Mouse (Mus musculus) ES-E14 (cell line): ENCODE results near the gene Spsb3. TPM values are rescaled to one million over a fixed set of nuclear protein-coding genes. Genes with fewer than 3 reads are reported as not detected.

Source experiments
- DNase-seq: peaks from one replicate; pipeline ENCODE4 v3.0.0-alpha.2; 2013; ENCODE audit warnings: low read depth, low spot score
- H3K27ac ChIP-seq: 2 replicates; pipeline ENCODE4 v1.5.1; 2012; ENCODE audit warnings: low read depth, mild to moderate bottlenecking, low read length, moderate library complexity, mixed read lengths; ENCODE audit not compliant: poor library complexity, insufficient read depth, severe bottlenecking
- H3K36me3 ChIP-seq: 2 replicates; pipeline ENCODE4 v1.6.1; 2012; ENCODE audit warnings: mild to moderate bottlenecking, low read length, moderate library complexity, mixed read lengths; ENCODE audit not compliant: control insufficient read depth, poor library complexity, insufficient read depth, severe bottlenecking
- H3K4me1 ChIP-seq, 2 experiments: fragments of 150-350 bp in 1 of 2; sonication (generic) in 1 of 2; 2 replicates each; pipeline ENCODE4 v1.6.1; 2012; ENCODE audit warnings: low read length in 2 of 2, mild to moderate bottlenecking in 1 of 2, mixed read lengths in 1 of 2; ENCODE audit not compliant: control insufficient read depth in 2 of 2, insufficient read depth in 2 of 2, poor library complexity in 1 of 2
- H3K4me3 ChIP-seq, 2 experiments: fragments of 150-350 bp in 1 of 2; sonication (generic) in 1 of 2; 2 replicates each; pipeline ENCODE4 v1.5.1; 2012; ENCODE audit warnings: low read length in 2 of 2, low read depth in 1 of 2, mild to moderate bottlenecking in 1 of 2, mixed read lengths in 1 of 2; ENCODE audit not compliant: insufficient read depth in 1 of 2, poor library complexity in 1 of 2, severe bottlenecking in 1 of 2
- H3K9ac ChIP-seq: 2 replicates; pipeline ENCODE4 v1.6.1; 2012; ENCODE audit warnings: low read depth, mild to moderate bottlenecking, low read length, mixed read lengths; ENCODE audit not compliant: poor library complexity, insufficient read depth, severe bottlenecking
- H3K9me3 ChIP-seq: fragments of 150-350 bp; sonication (generic); 2 replicates; pipeline ENCODE4 v1.6.1; 2012; ENCODE audit warnings: low read depth, mild to moderate bottlenecking, low read length; ENCODE audit not compliant: control insufficient read depth, insufficient read depth
- CHD2 ChIP-seq: IDR thresholded peaks from 2 replicates; pipeline ENCODE4 v1.6.1; 2014; ENCODE audit warnings: mild to moderate bottlenecking, low read depth, low read length, inconsistent platforms
- HCFC1 ChIP-seq: IDR thresholded peaks from 2 replicates; pipeline ENCODE4 v1.6.1; 2012; ENCODE audit warnings: low read length, inconsistent platforms, borderline replicate concordance; ENCODE audit not compliant: insufficient read depth
- MAFK ChIP-seq: IDR thresholded peaks from 2 replicates; pipeline ENCODE4 v1.6.1; 2014; ENCODE audit warnings: mild to moderate bottlenecking, low read depth, low read length, inconsistent platforms; ENCODE audit not compliant: insufficient read depth
- ZC3H11A ChIP-seq: IDR thresholded peaks from 2 replicates; pipeline ENCODE4 v1.6.1; 2012; ENCODE audit warnings: low read depth, mild to moderate bottlenecking, inconsistent platforms, low read length, borderline replicate concordance
- ZNF384 ChIP-seq: IDR thresholded peaks from 2 replicates; pipeline ENCODE4 v1.6.1; 2012; ENCODE audit warnings: low read depth, low read length, inconsistent platforms
- in situ Hi-C, 2 experiments: fragments of 600-800 bp; cut with MboI; formaldehyde crosslinking; loops; one replicate each; pipeline ENCODE4 v1.15.1; 2025; ENCODE audit warnings: low sequenced_read_pairs in 2 of 2, inconsistent platforms in 1 of 2; ENCODE audit not compliant: unreplicated experiment in 2 of 2
- total RNA-seq: library from RNA; depleted of rRNA; stranded (reverse); fragments of 300-350 nt; gene quantifications from 2 replicates; pipeline ENCODE4 v1.2.3, GENCODE M21; 2012

Spsb3 gene
- total RNA-seq, 1 experiment = 34.2 TPM

DNA sequence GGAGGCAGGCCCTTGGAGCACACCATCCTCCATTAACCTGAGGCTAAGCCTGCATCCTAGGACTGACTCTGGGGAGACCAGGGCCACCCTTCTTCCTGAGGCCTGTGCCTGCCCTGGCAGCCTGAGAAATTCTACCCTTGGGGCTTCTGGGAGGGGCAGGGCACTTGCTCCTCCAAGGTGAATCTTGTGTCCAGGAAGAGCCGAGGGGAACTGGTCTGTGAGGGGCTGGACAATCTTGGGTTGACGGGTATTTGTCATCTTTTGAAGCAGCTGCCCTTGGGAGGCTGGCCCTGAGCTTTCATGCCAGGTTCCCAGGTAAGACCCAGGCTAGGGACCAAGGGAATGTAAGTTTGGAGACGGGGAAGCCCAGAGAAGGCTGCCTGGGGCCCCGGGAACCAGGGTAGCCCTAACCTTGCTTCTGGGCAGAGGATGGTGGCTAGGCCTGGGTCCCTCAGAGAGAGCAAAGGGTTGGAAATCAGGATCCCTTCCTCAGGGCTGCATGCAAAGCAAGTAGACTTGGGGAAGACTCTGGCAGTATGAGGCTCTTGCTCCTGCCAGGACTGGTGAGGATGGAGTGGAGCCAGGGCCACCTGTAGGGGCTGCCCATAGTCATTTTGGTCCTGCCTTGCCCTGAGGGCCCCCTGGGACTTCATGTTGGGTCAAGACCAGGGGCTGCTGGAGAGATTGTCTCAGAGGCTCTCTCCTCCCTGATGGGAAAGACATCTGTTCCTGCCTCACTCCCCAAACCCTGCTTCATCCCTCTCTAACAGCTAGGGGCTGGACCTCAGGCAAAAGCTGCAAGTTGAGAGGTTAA is 11.8 kb downstream of the Spsb3 start:
- Histone ChIP-seq H3K4me3 (no peak overlapping the region), H3K4me1 (peaks cover 0 to 14% of the 10 kb centered on the region in 2 experiments; a peak in 2 of 4 replicates), H3K9ac (no peak overlapping the region), H3K9me3 (no peaks in the 10 kb centered on the region), H3K36me3 (peaks cover 45% of the 10 kb centered on the region), H3K27ac (no peak overlapping the region)
- no peak for DNase-seq
- no peak for TF ChIP-seq ZNF384
- TF ChIP-seq CHD2 = no peak
- TF ChIP-seq ZC3H11A = no peak
- TF ChIP-seq MAFK = no peak
- no peak for TF ChIP-seq HCFC1
- in situ Hi-C loops = no loop called here

- DNase-seq = no peak
- TF ChIP-seq CHD2 = no peak
- TF ChIP-seq MAFK = no peak
- no peak for TF ChIP-seq HCFC1
- TF ChIP-seq ZC3H11A = no peak
- TF ChIP-seq ZNF384 = no peak
These were observed 12.7 kb downstream of the Spsb3 start for GRCm38 (mm10) chr17:24899153-24899552.

DNA sequence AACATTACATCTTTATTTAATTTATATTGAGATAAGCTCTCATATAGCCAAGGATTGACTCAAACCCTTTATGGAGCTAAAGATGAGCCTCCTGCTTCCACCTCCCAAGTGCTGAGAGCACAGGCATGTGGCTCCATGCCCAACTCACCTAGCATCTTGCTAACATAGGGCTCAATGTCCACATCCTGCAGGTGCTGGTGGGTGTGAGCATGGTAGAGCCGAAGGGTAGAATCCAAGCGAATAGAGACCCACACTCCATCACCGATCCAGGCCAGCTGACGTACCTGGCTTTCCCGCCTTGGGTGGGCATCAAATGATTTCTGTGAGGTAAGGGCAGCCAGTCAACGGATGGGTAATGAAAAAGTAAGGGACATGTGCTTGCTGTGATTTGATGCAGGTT is 13.6 kb downstream of the Spsb3 start:
- H3K36me3 ChIP-seq = peaks cover 48% of the 10 kb centered on the region
- H3K9me3 ChIP-seq = no peaks in the 10 kb centered on the region
- TF ChIP-seq HCFC1 (no peak), ZC3H11A (no peak), CHD2 (no peak), MAFK (no peak), ZNF384 (no peak)
- no peak overlapping the region for H3K4me3 ChIP-seq
- no peak for DNase-seq
- H3K4me1 ChIP-seq = peaks cover 0 to 13% of the 10 kb centered on the region in 2 experiments; a peak in 2 of 4 replicates
- in situ Hi-C loops = no loop called here
- H3K9ac ChIP-seq = no peak overlapping the region
- H3K27ac ChIP-seq = no peak overlapping the region

More at GRCm38 (mm10) chr17:24899153-24899552, 12.7 kb downstream of the Spsb3 start:
- no peak overlapping the region for H3K27ac ChIP-seq
- no peak overlapping the region for H3K9ac ChIP-seq
- in situ Hi-C loops = no loop called here
- H3K36me3 ChIP-seq = peaks cover 41% of the 10 kb centered on the region
- peaks cover 0 to 15% of the 10 kb centered on the region in 2 experiments; a peak in 2 of 4 replicates for H3K4me1 ChIP-seq
- no peaks in the 10 kb centered on the region for H3K9me3 ChIP-seq
- H3K4me3 ChIP-seq = no peak overlapping the region

DNA sequence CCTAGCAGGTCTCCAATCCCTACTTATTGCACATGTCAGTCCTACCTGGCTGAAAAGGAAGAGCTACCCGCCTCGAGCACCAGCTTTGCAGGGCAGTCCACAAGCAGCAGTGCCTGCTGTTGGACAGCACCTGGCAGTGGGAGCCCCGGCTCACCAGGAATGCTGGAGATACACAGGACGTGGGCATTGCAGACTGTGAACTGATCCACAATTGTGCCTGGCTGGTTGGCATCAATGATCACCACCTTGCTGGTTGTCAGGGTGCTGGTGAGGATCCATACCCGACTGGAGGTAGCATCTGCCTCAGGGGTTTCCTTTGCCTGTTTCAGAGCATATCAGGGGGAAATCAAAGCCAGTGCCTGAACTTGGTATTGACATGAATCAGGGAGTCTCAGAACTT is 15.7 kb downstream of the Spsb3 start:
- H3K36me3 ChIP-seq = peaks cover 57% of the 10 kb centered on the region
- in situ Hi-C loops = no loop called here
- H3K4me3 ChIP-seq = no peak overlapping the region
- H3K9ac ChIP-seq = no peak overlapping the region
- peaks cover 0 to 9% of the 10 kb centered on the region in 2 experiments; a peak in 2 of 4 replicates for H3K4me1 ChIP-seq
- no peak overlapping the region for H3K27ac ChIP-seq
- no peak for TF ChIP-seq ZNF384
- TF ChIP-seq HCFC1 = no peak
- TF ChIP-seq MAFK = no peak
- TF ChIP-seq ZC3H11A = no peak
- TF ChIP-seq CHD2 = no peak
- DNase-seq = no peak
- H3K9me3 ChIP-seq = no peaks in the 10 kb centered on the region
